Mouse (Mus musculus): ENCODE results near the gene A830018L16Rik.

DNA sequence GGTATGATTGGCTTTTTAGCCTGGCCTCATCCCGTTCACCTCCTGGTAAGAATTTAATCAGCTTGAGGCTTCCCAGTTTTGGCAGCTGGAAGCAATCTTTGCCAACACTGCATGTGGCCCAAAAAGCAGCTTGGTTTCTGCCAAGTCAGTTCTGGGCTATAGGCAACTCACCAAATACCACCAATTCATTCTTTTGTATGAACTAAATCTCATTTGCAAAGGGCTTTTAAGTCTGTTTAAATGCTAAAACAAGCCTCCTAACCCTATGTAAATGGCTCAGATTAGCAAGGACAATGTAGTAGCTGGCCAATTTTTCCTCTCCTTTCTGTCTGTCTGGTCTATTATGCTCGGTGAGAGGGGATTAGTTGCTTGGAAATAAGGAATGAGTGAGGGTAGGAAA, 334.5 kb downstream of the A830018L16Rik start:
- TF ChIP-seq POLR2A (IDR thresholded peaks at IDR 0.05; ENCODE audit: insufficient read depth, low read length) (no peak), CTCF (IDR thresholded peaks at IDR 0.05; ENCODE audit: low read depth, low read length) (no peak)

Data from ES-Bruce4 (cell line).